Mouse (Mus musculus): ENCODE measurements around the gene Afap1.

- TF ChIP-seq CTCF (IDR thresholded peaks at IDR 0.05; ENCODE audit: low read depth, low read length) (peak; percentile 60; the same call in 1 of the 2 replicates), GATA1 (IDR thresholded peaks at IDR 0.05; ENCODE audit: borderline replicate concordance, low read length) (no peak), POLR2AphosphoS5 (IDR thresholded peaks at IDR 0.05; ENCODE audit: insufficient replicate concordance, low read depth, low read length) (no peak), TAL1 (conservative IDR thresholded peaks at IDR 0.05; ENCODE audit: low read depth, low read length) (no peak), GATA2 (IDR thresholded peaks at IDR 0.05; ENCODE audit: borderline replicate concordance, low read depth, low read length) (no peak)
Observed at GRCm38 (mm10) chr5:35971841-35972578, 78.9 kb downstream of the Afap1 start.
